Mouse (Mus musculus): Measurements from ENCODE around the gene Cyp4f40. TPM values are rescaled to one million over a fixed set of nuclear protein-coding genes. Genes with fewer than 3 reads are reported as not detected.
"Not testable (repeated sequence)": the region's sequence is repeated elsewhere in the genome, so short reads cannot be mapped to it uniquely, and the experiment has no call there.

The Cyp4f40 gene
- polyA plus RNA-seq, 1 experiment from 2014 or later, result not detected

DNA sequence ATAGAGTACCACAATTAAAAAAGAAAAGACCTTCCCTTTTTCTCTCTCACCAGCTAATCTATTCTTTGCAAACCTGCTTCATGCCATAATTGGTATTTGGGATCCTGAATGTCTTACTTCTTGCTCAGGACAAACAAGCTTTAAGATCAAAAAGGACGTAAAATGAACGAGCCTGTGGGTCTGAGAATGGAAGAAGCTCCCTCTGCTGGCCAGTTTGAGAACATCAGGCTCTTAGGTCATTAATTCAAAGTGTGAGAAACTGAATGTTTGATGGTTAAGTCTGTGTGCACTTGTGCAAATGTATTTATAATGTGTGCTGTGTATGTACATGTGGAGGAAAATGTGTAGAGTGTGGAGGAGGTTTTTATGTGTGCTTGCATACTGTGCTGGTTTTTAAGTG lies 21.7 kb downstream of the Cyp4f40 start:
- ATAC-seq (ENCODE audit: low FRiP score) (no peak), DNase-seq (ENCODE audit: low spot score, missing footprints) (peak; percentile 93)

DNA sequence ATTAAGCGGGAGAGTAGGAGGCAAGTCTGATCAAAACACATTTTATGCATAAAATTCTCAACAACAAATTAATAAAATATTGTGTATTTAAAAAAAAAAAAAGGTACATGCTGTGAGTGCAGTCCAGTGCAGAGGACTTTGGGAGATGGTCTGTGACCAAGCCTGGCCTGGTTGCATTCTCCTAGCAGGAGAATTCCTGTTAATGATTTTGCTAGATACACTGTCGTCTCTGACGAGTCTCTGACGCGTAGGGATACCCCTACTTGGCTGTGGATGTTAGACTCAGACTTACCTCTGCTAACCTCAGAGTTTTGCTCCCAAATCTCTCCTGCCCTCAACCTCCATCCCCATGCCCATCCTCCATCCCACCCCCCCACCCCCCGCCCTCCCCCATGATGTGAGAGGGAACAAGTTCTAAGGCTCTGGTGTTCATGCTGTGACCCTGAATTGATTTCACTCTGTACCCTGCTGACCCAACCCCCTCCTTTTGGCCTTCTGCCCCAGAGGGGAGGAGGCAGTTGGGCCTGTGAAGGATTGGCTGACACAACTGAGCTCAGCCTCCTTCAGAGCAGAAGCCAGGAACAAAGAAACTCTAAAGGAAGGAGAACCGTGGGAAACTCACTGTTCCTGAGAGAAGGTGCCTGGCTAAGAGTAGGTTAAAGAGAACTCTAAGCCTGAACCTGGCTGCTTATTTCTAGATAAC lies 26.5 kb downstream of the Cyp4f40 start, which contains the start of gene Cyp4f15:
Gene Cyp4f15 (plus strand): TSS at position 580 of the 703 bp plus-strand sequence.
- Histone ChIP-seq H3K9me3 (ENCODE audit: control insufficient read depth, low read length) (no peaks in the 10 kb centered on the region), H3K36me3 (ENCODE audit: control insufficient read depth, insufficient read depth, low read length) (no peaks in the 10 kb centered on the region), H3K9ac (ENCODE audit: low read length) (no peak within 1 kb of the TSS), H3K4me1 (ENCODE audit: control insufficient read depth, insufficient read depth, low read length) (peaks cover 3% of the 10 kb centered on the region; the same call in 1 of the 2 replicates), H3K4me2 (no peak within 1 kb of the TSS; the same call in 1 of the 2 replicates), H3K4me3 (ENCODE audit: low read depth, low read length) (no peak within 1 kb of the TSS), H3K27me3 (ENCODE audit: control insufficient read depth, insufficient read depth, low read length) (no peaks in the 10 kb centered on the region), H3K27ac (ENCODE audit: low read depth, low read length) (no peak within 1 kb of the TSS)
- WGBS, result 19% methylated on average over 7 of the region's 7 CpGs
- ATAC-seq (ENCODE audit: low FRiP score) (0 out of 2 replicates have a peak, but pooled peaks have one; percentile 44), DNase-seq (ENCODE audit: low spot score, missing footprints) (no peak)

More for the DNA sequence above, 21.7 kb downstream of the Cyp4f40 start:
- Histone ChIP-seq H3K4me1 (ENCODE audit: control insufficient read depth, insufficient read depth, low read length) (peaks cover 3% of the 10 kb centered on the region; the same call in 1 of the 2 replicates), H3K9ac (ENCODE audit: low read length) (no peak overlapping the region), H3K27ac (ENCODE audit: low read depth, low read length) (no peak overlapping the region), H3K9me3 (ENCODE audit: control insufficient read depth, low read length) (no peaks in the 10 kb centered on the region), H3K4me2 (no peak overlapping the region), H3K4me3 (ENCODE audit: low read depth, low read length) (no peak overlapping the region), H3K27me3 (ENCODE audit: control insufficient read depth, insufficient read depth, low read length) (no peaks in the 10 kb centered on the region), H3K36me3 (ENCODE audit: control insufficient read depth, insufficient read depth, low read length) (no peaks in the 10 kb centered on the region)
- 30% methylated on average over 2 of the region's 2 CpGs for WGBS

DNA sequence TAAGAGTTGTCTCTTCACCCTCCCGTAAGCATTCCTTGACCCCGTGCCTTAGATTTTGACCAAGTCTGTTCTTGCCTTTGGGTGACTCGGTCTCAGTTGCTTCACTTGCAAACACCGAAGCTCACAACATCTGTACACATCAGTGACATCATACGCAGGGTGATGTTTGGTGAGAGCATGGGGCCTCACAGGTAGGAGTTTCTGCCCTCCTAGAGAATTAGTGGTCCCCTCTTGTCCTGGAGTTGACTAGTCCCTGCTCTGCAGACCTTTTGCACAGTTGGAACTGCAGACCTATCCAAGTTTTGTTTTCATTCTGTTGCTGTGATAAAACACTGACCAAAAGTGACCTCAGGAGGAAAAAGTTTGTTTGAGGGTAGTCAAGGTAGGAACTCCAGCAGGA lies 28.0 kb downstream of the Cyp4f40 start:
- no peaks in the 10 kb centered on the region for H3K36me3 ChIP-seq (ENCODE audit: control insufficient read depth, insufficient read depth, low read length)
- H3K27ac ChIP-seq (ENCODE audit: low read depth, low read length), result no peak overlapping the region
- DNase-seq (ENCODE audit: low spot score, missing footprints) (no peak), ATAC-seq (ENCODE audit: low FRiP score) (no peak)
- H3K9me3 ChIP-seq (ENCODE audit: control insufficient read depth, low read length), result no peaks in the 10 kb centered on the region
- H3K4me3 ChIP-seq (ENCODE audit: low read depth, low read length), result no peak overlapping the region
- peaks cover 3% of the 10 kb centered on the region; the same call in 1 of the 2 replicates for H3K4me1 ChIP-seq (ENCODE audit: control insufficient read depth, insufficient read depth, low read length)
- H3K4me2 ChIP-seq, result no peak overlapping the region
- 90% methylated on average over 5 of the region's 5 CpGs for WGBS
- H3K9ac ChIP-seq (ENCODE audit: low read length), result no peak overlapping the region
- H3K27me3 ChIP-seq (ENCODE audit: control insufficient read depth, insufficient read depth, low read length), result no peaks in the 10 kb centered on the region

DNA sequence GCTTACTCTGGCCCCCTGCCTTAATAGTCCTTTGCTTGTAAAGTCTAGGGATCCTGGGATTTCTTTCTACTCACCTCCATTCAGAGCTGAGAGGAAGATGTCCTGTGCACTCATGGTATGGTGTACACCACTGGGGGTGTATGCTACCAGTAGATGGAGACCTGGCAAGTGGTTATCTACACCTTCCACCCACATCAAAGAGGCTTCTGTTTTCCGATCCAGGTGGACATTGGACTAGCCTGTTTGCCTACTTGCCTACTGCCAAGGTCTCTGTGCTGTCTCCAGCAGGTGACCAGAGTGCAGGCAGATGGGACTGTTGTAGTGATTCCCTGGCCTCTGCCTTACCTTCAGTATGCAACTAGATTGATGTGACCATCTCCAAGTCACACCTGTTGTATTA lies 32.3 kb downstream of the Cyp4f40 start:
- no peaks in the 10 kb centered on the region for H3K9me3 ChIP-seq (ENCODE audit: control insufficient read depth, low read length)
- H3K27ac ChIP-seq (ENCODE audit: low read depth, low read length), result no peak overlapping the region
- H3K9ac ChIP-seq (ENCODE audit: low read length), result no peak overlapping the region
- no peaks in the 10 kb centered on the region for H3K27me3 ChIP-seq (ENCODE audit: control insufficient read depth, insufficient read depth, low read length)
- WGBS, result 92% methylated on average over 1 of the region's 1 CpGs
- H3K4me3 ChIP-seq (ENCODE audit: low read depth, low read length), result no peak overlapping the region
- no peaks in the 10 kb centered on the region for H3K4me1 ChIP-seq (ENCODE audit: control insufficient read depth, insufficient read depth, low read length)
- DNase-seq (ENCODE audit: low spot score, missing footprints) (no peak), ATAC-seq (ENCODE audit: low FRiP score) (no peak)
- H3K4me2 ChIP-seq, result no peak overlapping the region
- H3K36me3 ChIP-seq (ENCODE audit: control insufficient read depth, insufficient read depth, low read length), result no peaks in the 10 kb centered on the region

DNA sequence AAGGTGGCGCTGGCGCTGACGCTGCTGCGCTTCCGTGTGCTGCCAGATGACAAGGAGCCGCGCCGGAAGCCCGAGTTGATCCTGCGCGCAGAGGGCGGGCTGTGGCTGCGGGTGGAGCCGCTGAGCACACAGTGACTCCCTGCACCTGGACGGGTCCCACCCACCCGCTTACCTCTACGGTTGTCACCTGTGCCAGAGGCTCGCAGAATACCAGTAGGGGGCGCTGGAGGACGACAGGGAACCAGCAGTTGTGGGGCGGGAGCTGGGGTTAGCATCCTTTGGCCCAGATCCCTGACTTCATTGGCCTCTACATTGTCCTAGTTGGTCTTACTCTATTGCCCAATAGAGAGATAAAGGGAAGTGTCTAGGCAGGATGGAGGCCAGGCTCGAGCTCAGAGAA lies 44.1 kb downstream of the Cyp4f40 start:
- ATAC-seq (ENCODE audit: low FRiP score) (no peak), DNase-seq (ENCODE audit: low spot score, missing footprints) (no peak)
- Histone ChIP-seq H3K27me3 (ENCODE audit: control insufficient read depth, insufficient read depth, low read length) (no peaks in the 10 kb centered on the region), H3K9me3 (ENCODE audit: control insufficient read depth, low read length) (no peaks in the 10 kb centered on the region; the same call in 1 of the 2 replicates), H3K27ac (ENCODE audit: low read depth, low read length) (no peak overlapping the region), H3K36me3 (ENCODE audit: control insufficient read depth, insufficient read depth, low read length) (no peaks in the 10 kb centered on the region), H3K4me1 (ENCODE audit: control insufficient read depth, insufficient read depth, low read length) (no peaks in the 10 kb centered on the region), H3K4me3 (ENCODE audit: low read depth, low read length) (no peak overlapping the region), H3K9ac (ENCODE audit: low read length) (no peak overlapping the region), H3K4me2 (peak overlapping the region; percentile 1; the same call in 1 of the 2 replicates)
- 35% methylated on average over 22 of the region's 22 CpGs for WGBS

DNA sequence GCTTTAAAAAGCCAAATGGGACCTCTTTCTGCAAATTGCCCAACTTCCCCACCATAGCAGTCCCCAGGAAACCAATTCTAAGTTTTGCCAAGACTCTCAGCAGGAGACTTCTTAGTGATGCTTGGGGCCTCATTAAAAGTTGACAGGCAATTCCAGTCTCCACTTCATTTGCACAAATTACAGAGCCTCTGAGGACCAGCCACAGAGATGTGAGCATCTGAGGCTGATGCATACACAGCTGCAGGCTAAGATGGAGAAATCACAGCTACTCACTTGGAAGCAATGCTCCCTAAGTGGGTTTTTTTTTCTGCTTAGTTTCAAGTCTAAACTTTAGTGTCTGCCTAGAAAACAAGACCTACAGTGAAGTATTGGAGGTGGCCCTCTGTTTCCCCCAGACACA lies 51.8 kb downstream of the Cyp4f40 start:
- not testable (repeated sequence) for H3K9ac ChIP-seq (ENCODE audit: low read length); H3K27me3 ChIP-seq (ENCODE audit: control insufficient read depth, insufficient read depth, low read length); H3K36me3 ChIP-seq (ENCODE audit: control insufficient read depth, insufficient read depth, low read length); DNase-seq (ENCODE audit: low spot score, missing footprints); H3K4me2 ChIP-seq; ATAC-seq (ENCODE audit: low FRiP score); H3K9me3 ChIP-seq (ENCODE audit: control insufficient read depth, low read length); H3K4me1 ChIP-seq (ENCODE audit: control insufficient read depth, insufficient read depth, low read length); H3K27ac ChIP-seq (ENCODE audit: low read depth, low read length); H3K4me3 ChIP-seq (ENCODE audit: low read depth, low read length)

DNA sequence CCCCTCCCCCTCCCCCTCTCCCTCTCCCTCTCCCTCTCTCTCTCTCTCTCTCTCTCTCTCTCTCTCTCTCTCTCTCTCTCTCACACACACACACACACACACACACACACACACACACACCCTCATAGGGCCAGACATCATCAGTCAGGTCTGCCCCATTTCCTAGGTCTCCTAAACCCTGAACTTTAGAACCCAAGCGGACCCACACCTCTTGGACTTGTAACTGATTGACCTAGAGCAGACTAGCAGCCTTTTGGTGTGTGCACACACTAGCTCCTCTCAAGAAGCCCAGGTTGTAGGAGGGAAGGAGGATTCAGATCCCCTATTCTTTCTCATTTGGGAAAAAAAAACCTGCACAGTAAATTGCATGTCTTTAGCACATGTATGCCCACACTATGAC lies 63.5 kb downstream of the Cyp4f40 start:
- H3K9ac ChIP-seq (ENCODE audit: low read length); H3K4me3 ChIP-seq (ENCODE audit: low read depth, low read length); H3K4me1 ChIP-seq (ENCODE audit: control insufficient read depth, insufficient read depth, low read length); DNase-seq (ENCODE audit: low spot score, missing footprints); H3K4me2 ChIP-seq; H3K27ac ChIP-seq (ENCODE audit: low read depth, low read length); ATAC-seq (ENCODE audit: low FRiP score); H3K9me3 ChIP-seq (ENCODE audit: control insufficient read depth, low read length); H3K27me3 ChIP-seq (ENCODE audit: control insufficient read depth, insufficient read depth, low read length); H3K36me3 ChIP-seq (ENCODE audit: control insufficient read depth, insufficient read depth, low read length): not testable (repeated sequence)
- WGBS, result 95% methylated on average over 1 of the region's 1 CpGs

DNA sequence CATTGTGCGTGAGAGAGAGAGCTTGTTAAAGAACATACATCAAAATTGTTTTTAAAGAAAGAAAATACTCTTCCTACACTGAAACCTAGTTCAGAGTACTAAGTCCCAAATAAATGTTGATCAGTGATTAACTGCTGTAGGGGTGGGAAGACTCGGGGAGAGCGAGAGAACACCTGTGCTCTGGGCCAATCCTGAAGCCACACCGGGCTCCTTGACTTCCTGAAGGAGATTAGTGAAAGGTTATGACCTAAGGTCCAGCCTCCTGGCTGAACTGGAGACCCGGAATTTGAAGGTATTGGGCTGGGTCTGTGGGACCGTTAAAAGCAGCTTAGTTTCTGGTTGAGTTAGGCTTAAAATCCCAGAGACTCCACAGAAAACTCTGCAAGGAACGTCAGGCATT lies 64.1 kb downstream of the Cyp4f40 start:
- Histone ChIP-seq H3K27ac (ENCODE audit: low read depth, low read length) (no peak overlapping the region), H3K9me3 (ENCODE audit: control insufficient read depth, low read length) (no peaks in the 10 kb centered on the region), H3K27me3 (ENCODE audit: control insufficient read depth, insufficient read depth, low read length) (no peaks in the 10 kb centered on the region), H3K4me1 (ENCODE audit: control insufficient read depth, insufficient read depth, low read length) (no peaks in the 10 kb centered on the region), H3K4me2 (no peak overlapping the region), H3K4me3 (ENCODE audit: low read depth, low read length) (no peak overlapping the region), H3K9ac (ENCODE audit: low read length) (no peak overlapping the region), H3K36me3 (ENCODE audit: control insufficient read depth, insufficient read depth, low read length) (no peaks in the 10 kb centered on the region)
- 75% methylated on average over 7 of the region's 7 CpGs for WGBS
- no peak for ATAC-seq (ENCODE audit: low FRiP score)
- no peak for DNase-seq (ENCODE audit: low spot score, missing footprints)

DNA sequence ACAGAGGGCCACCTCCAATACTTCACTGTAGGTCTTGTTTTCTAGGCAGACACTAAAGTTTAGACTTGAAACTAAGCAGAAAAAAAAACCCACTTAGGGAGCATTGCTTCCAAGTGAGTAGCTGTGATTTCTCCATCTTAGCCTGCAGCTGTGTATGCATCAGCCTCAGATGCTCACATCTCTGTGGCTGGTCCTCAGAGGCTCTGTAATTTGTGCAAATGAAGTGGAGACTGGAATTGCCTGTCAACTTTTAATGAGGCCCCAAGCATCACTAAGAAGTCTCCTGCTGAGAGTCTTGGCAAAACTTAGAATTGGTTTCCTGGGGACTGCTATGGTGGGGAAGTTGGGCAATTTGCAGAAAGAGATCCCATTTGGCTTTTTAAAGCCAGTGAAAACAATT lies 67.7 kb downstream of the Cyp4f40 start:
- not testable (repeated sequence) for H3K27ac ChIP-seq (ENCODE audit: low read depth, low read length); H3K36me3 ChIP-seq (ENCODE audit: control insufficient read depth, insufficient read depth, low read length); ATAC-seq (ENCODE audit: low FRiP score); H3K4me1 ChIP-seq (ENCODE audit: control insufficient read depth, insufficient read depth, low read length); H3K9ac ChIP-seq (ENCODE audit: low read length); DNase-seq (ENCODE audit: low spot score, missing footprints); H3K27me3 ChIP-seq (ENCODE audit: control insufficient read depth, insufficient read depth, low read length); H3K4me3 ChIP-seq (ENCODE audit: low read depth, low read length); H3K9me3 ChIP-seq (ENCODE audit: control insufficient read depth, low read length); H3K4me2 ChIP-seq
